Mouse (Mus musculus) forebrain, embryonic 11.5 days (tissue): ENCODE results near the gene Dnajc5g. TPM values are rescaled to one million over a fixed set of nuclear protein-coding genes. Genes with fewer than 3 reads are reported as not detected.

Source experiments
- ATAC-seq: fragments of 200-750 bp; cut with Nextera tagmentation; replicated peaks from 2 replicates; pipeline ENCODE4 v1.8.0; 2017; ENCODE audit warnings: moderate TSS enrichment; ENCODE audit not compliant: low FRiP score
- DNase-seq: peaks from one replicate; pipeline ENCODE4 v3.0.0-alpha.2; 2017; ENCODE audit warnings: low spot score
- H3K27ac ChIP-seq: fragments of 300-500 bp; sonication (generic); 2 replicates; pipeline ENCODE4 v1.5.1; 2014; ENCODE audit warnings: low read depth, low read length
- H3K27me3 ChIP-seq: fragments of 300-500 bp; sonication (generic); 2 replicates; pipeline ENCODE4 v1.6.1; 2014; ENCODE audit warnings: mild to moderate bottlenecking, low read length, mixed read lengths; ENCODE audit not compliant: control insufficient read depth, insufficient read depth
- H3K36me3 ChIP-seq: fragments of 300-500 bp; sonication (generic); 2 replicates; pipeline ENCODE4 v1.6.1; 2014; ENCODE audit warnings: mild to moderate bottlenecking, low read length, moderate library complexity, mixed read lengths; ENCODE audit not compliant: control insufficient read depth, insufficient read depth
- H3K4me1 ChIP-seq: fragments of 300-500 bp; sonication (generic); replicated peaks from 2 replicates; pipeline ENCODE4 v1.6.1; 2014; ENCODE audit warnings: low read length, mixed read lengths; ENCODE audit not compliant: control insufficient read depth, insufficient read depth
- H3K4me2 ChIP-seq: fragments of 300-500 bp; sonication (generic); 2 replicates; pipeline ENCODE4 v1.6.1; 2014; ENCODE audit warnings: low read depth, mild to moderate bottlenecking, low read length, moderate library complexity, mixed read lengths; ENCODE audit not compliant: severe bottlenecking
- H3K4me3 ChIP-seq: fragments of 300-500 bp; sonication (generic); 2 replicates; pipeline ENCODE4 v1.5.1; 2014; ENCODE audit warnings: low read depth, low read length
- H3K9ac ChIP-seq: fragments of 300-500 bp; sonication (generic); 2 replicates; pipeline ENCODE4 v1.6.1; 2014; ENCODE audit warnings: low read length
- H3K9me3 ChIP-seq: fragments of 300-500 bp; sonication (generic); 2 replicates; pipeline ENCODE4 v1.6.1; 2016; ENCODE audit warnings: low read length, mixed read lengths; ENCODE audit not compliant: control insufficient read depth
- WGBS: fragments of 180-500 bp; shearing (Covaris S2); extraction: QIAGEN DNeasy Blood & Tissue Kit; methylation state at CpG from one replicate; pipeline ENCODE4 v1.1.7; 2014; 5-methylcytosine and 5-hydroxymethylcytosine counted together
- polyA plus RNA-seq: library from polyadenylated mRNA; unstranded; fragments of >200 nt; fragmentation: Nextera tagmentation; extraction: Ambion mirVana; gene quantifications from 2 replicates; pipeline ENCODE4 v1.2.1, GENCODE M21; 2014

Gene Dnajc5g
- polyA plus RNA-seq, 1 experiment from 2014 or later: not detected

- H3K9me3 ChIP-seq: no peaks in the 10 kb centered on the region
- H3K4me3 ChIP-seq: no peak overlapping the region
- H3K4me2 ChIP-seq: no peak overlapping the region
- no peak overlapping the region for H3K9ac ChIP-seq
- no peak for ATAC-seq
- H3K36me3 ChIP-seq: no peaks in the 10 kb centered on the region
- H3K27me3 ChIP-seq: no peaks in the 10 kb centered on the region
- H3K27ac ChIP-seq: no peak overlapping the region
- no peak for DNase-seq
- H3K4me1 ChIP-seq: no peaks in the 10 kb centered on the region
- WGBS: 43% methylated on average over 2 of the region's 2 CpGs
Observed at GRCm38 (mm10) chr5:31123481-31123880, 17.4 kb downstream of the Dnajc5g start.

- WGBS: 47% methylated on average over 5 of the region's 5 CpGs
- H3K9ac ChIP-seq: no peak overlapping the region
- H3K4me1 ChIP-seq: no peaks in the 10 kb centered on the region
- DNase-seq (no peak), ATAC-seq (no peak)
- no peaks in the 10 kb centered on the region for H3K36me3 ChIP-seq
- H3K27me3 ChIP-seq: no peaks in the 10 kb centered on the region
- no peak overlapping the region for H3K27ac ChIP-seq
- no peak overlapping the region for H3K4me2 ChIP-seq
- H3K4me3 ChIP-seq: no peak overlapping the region
- no peaks in the 10 kb centered on the region for H3K9me3 ChIP-seq
Observed at GRCm38 (mm10) chr5:31126050-31126449, 20.0 kb downstream of the Dnajc5g start.

GRCm38 (mm10) chr5:31136730-31137424 lies 30.8 kb downstream of the Dnajc5g start:
- no peak for ATAC-seq
- WGBS: under 1% methylated on average over 33 of the region's 33 CpGs
- no peak overlapping the region for H3K4me3 ChIP-seq

GRCm38 (mm10) chr5:31137658-31138057 lies 31.6 kb downstream of the Dnajc5g start:
- WGBS: 1% methylated on average over 13 of the region's 13 CpGs
- H3K9me3 ChIP-seq: no peaks in the 10 kb centered on the region
- DNase-seq: no peak
- H3K4me3 ChIP-seq: peak overlapping the region; percentile 14; the same call in 1 of the 2 replicates
- H3K27me3 ChIP-seq: peaks cover 50% of the 10 kb centered on the region
- H3K4me1 ChIP-seq: peaks cover 11% of the 10 kb centered on the region; the same call in 1 of the 2 replicates
- no peak overlapping the region for H3K27ac ChIP-seq
- H3K4me2 ChIP-seq: peak overlapping the region; percentile 46
- peaks cover 3% of the 10 kb centered on the region; the same call in 1 of the 2 replicates for H3K36me3 ChIP-seq
- no peak overlapping the region for H3K9ac ChIP-seq
- ATAC-seq: no peak

More at GRCm38 (mm10) chr5:31136730-31137424, 30.8 kb downstream of the Dnajc5g start:
- no peaks in the 10 kb centered on the region for H3K9me3 ChIP-seq
- peak overlapping the region; percentile 3; the same call in 1 of the 2 replicates for H3K4me2 ChIP-seq
- no peak overlapping the region for H3K27ac ChIP-seq
- peaks cover 50% of the 10 kb centered on the region for H3K27me3 ChIP-seq
- no peak overlapping the region for H3K9ac ChIP-seq
- peaks cover 11% of the 10 kb centered on the region; the same call in 1 of the 2 replicates for H3K4me1 ChIP-seq
- DNase-seq: no peak
- peaks cover 3% of the 10 kb centered on the region; the same call in 1 of the 2 replicates for H3K36me3 ChIP-seq

GRCm38 (mm10) chr5:31138241-31138967 lies 32.3 kb downstream of the Dnajc5g start, which contains the start of gene Ucn:
Gene Ucn, minus strand, starts transcription at chr5:31138829.
- Histone ChIP-seq H3K36me3 (peaks cover 3% of the 10 kb centered on the region; the same call in 1 of the 2 replicates), H3K9ac (no peak within 1 kb of the TSS), H3K4me1 (peaks cover 11% of the 10 kb centered on the region; the same call in 1 of the 2 replicates), H3K27me3 (peaks cover 50% of the 10 kb centered on the region), H3K9me3 (no peaks in the 10 kb centered on the region), H3K4me3 (peak within 1 kb of the TSS; percentile 14; the same call in 1 of the 2 replicates), H3K27ac (no peak within 1 kb of the TSS), H3K4me2 (peak within 1 kb of the TSS; percentile 46)
- ATAC-seq: no peak
- WGBS: 1% methylated on average over 52 of the region's 52 CpGs
- no peak for DNase-seq

- peaks cover 50% of the 10 kb centered on the region for H3K27me3 ChIP-seq
- no peak overlapping the region for H3K9ac ChIP-seq
- peaks cover 11% of the 10 kb centered on the region; the same call in 1 of the 2 replicates for H3K4me1 ChIP-seq
- WGBS: 17% methylated on average over 9 of the region's 9 CpGs
- H3K36me3 ChIP-seq: peaks cover 3% of the 10 kb centered on the region; the same call in 1 of the 2 replicates
- ATAC-seq (no peak), DNase-seq (no peak)
- H3K4me3 ChIP-seq: no peak overlapping the region
- no peaks in the 10 kb centered on the region for H3K9me3 ChIP-seq
- no peak overlapping the region for H3K4me2 ChIP-seq
- H3K27ac ChIP-seq: no peak overlapping the region
Observed at GRCm38 (mm10) chr5:31138968-31139425, 32.9 kb downstream of the Dnajc5g start.

- Histone ChIP-seq H3K4me3 (no peak overlapping the region), H3K4me1 (peaks cover 5% of the 10 kb centered on the region; the same call in 1 of the 2 replicates), H3K36me3 (no peaks in the 10 kb centered on the region), H3K9me3 (no peaks in the 10 kb centered on the region), H3K9ac (no peak overlapping the region), H3K27me3 (no peaks in the 10 kb centered on the region), H3K27ac (no peak overlapping the region), H3K4me2 (no peak overlapping the region)
- ATAC-seq (no peak), DNase-seq (no peak)
- WGBS: 91% methylated on average over 4 of the region's 4 CpGs
Observed at GRCm38 (mm10) chr5:31149781-31150180, 43.7 kb downstream of the Dnajc5g start.

GRCm38 (mm10) chr5:31151746-31152145 lies 45.7 kb downstream of the Dnajc5g start:
- H3K9me3 ChIP-seq: no peaks in the 10 kb centered on the region
- peaks cover 5% of the 10 kb centered on the region; the same call in 1 of the 2 replicates for H3K4me1 ChIP-seq
- DNase-seq (no peak), ATAC-seq (no peak)
- H3K4me3 ChIP-seq: no peak overlapping the region
- WGBS: 96% methylated on average over 3 of the region's 3 CpGs
- no peak overlapping the region for H3K4me2 ChIP-seq
- H3K9ac ChIP-seq: no peak overlapping the region
- no peaks in the 10 kb centered on the region for H3K36me3 ChIP-seq
- H3K27ac ChIP-seq: no peak overlapping the region
- H3K27me3 ChIP-seq: no peaks in the 10 kb centered on the region
